Mouse (Mus musculus): ENCODE data around the gene Ap1s1. TPM values are rescaled to one million over a fixed set of nuclear protein-coding genes. Genes with fewer than 3 reads are reported as not detected.

The Ap1s1 gene
- polyA plus RNA-seq, 1 experiment from 2014 or later: 175 TPM

DNA sequence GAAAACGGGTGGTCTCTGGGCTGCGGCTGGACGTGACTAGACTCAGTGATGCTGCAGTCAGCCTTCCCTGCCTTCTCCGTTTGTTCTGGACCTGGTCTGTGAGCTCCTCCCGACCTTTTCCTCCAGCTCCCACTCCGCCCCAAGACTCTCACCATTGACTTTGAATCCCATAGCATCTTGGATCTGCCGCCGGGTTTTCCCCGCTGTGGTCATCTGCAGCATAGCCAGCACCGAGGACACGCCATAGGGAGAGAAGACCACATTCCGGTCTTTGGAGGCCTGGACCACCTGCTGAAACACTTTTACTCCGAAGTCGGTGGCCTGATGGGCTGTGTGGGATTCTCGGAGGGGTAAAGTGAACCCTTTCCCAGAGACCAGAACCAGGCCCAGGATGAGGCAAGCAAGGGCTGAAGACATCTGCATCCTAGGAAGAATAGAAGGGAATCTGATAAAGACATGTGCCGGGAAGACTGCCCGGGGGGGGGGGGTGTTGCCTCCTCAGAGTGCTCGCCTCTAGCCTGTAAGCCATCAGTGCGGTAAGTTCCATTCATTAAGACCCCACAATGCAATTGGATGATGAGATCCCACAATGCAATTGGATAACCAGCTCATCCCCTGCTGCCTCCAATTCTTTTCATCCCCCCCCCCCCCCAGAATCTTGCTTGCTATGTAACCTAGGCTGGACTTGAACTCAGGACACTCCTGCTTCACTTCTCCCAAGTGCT lies 25.1 kb upstream of the Ap1s1 start:
- Histone ChIP-seq H3K9me3 (ENCODE audit: control insufficient read depth, low read length) (no peaks in the 10 kb centered on the region), H3K4me2 (ENCODE audit: low read depth, low read length) (no peak overlapping the region), H3K4me3 (ENCODE audit: low read depth, low read length) (no peak overlapping the region), H3K27me3 (ENCODE audit: control insufficient read depth, insufficient read depth, low read length) (no peaks in the 10 kb centered on the region), H3K27ac (ENCODE audit: low read depth, low read length) (no peak overlapping the region), H3K4me1 (ENCODE audit: control insufficient read depth, insufficient read depth, low read length) (no peaks in the 10 kb centered on the region), H3K36me3 (ENCODE audit: control insufficient read depth, insufficient read depth, low read length) (no peaks in the 10 kb centered on the region), H3K9ac (replicated peaks; ENCODE audit: low read depth, low read length) (no peak overlapping the region)
- WGBS: 84% methylated on average over 19 of the region's 19 CpGs
- no peak for ATAC-seq (ENCODE audit: low read depth)

DNA sequence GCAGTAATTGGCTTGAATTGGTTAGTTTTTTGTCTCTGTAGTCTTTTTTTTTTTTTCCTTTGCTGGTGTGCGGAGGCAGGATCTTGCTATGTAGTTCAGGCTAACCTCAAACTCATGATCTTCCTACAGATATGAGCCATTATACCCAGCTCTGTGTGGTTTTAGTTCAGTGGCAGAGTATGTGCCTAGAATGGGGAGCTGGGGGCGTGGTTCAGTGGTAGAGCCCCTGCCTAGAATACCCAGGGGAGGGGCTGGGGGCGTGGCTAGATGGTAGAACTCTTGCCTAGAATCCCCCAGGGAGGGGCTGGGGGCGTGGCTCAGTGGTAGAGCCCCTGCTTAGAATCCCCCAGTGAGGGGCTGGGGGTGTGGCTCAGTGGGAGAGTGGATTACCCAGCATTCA lies 22.8 kb upstream of the Ap1s1 start:
- 75% methylated on average over 4 of the region's 4 CpGs for WGBS
- no peaks in the 10 kb centered on the region for H3K9me3 ChIP-seq (ENCODE audit: control insufficient read depth, low read length)
- H3K9ac ChIP-seq (replicated peaks; ENCODE audit: low read depth, low read length): no peak overlapping the region
- H3K36me3 ChIP-seq (ENCODE audit: control insufficient read depth, insufficient read depth, low read length): no peaks in the 10 kb centered on the region
- no peak overlapping the region for H3K4me2 ChIP-seq (ENCODE audit: low read depth, low read length)
- no peaks in the 10 kb centered on the region for H3K4me1 ChIP-seq (ENCODE audit: control insufficient read depth, insufficient read depth, low read length)
- no peak overlapping the region for H3K4me3 ChIP-seq (ENCODE audit: low read depth, low read length)
- no peaks in the 10 kb centered on the region for H3K27me3 ChIP-seq (ENCODE audit: control insufficient read depth, insufficient read depth, low read length)
- ATAC-seq (ENCODE audit: low read depth): no peak
- no peak overlapping the region for H3K27ac ChIP-seq (ENCODE audit: low read depth, low read length)

DNA sequence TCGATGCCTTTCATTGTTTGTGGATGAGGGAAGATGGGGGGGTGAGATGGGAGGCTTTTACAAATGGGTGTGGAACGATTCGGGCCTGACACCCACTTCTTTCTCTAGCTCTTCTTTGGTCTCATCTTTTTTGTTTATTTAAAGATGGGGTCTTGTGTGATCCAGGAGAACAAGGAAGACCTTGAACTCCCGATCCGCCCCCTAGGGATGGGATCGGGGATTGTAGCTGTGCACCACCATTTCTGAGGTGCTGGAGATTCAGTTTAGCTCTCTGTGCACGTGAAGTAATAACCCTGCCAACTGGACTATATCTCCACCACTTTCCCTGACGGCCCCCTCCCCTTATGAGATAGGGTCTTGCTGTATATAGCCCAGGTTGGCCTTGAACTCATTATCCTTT lies 20.0 kb upstream of the Ap1s1 start:
- WGBS: 80% methylated on average over 8 of the region's 8 CpGs
- no peak for ATAC-seq (ENCODE audit: low read depth)
- Histone ChIP-seq H3K9me3 (ENCODE audit: control insufficient read depth, low read length) (no peaks in the 10 kb centered on the region), H3K4me3 (ENCODE audit: low read depth, low read length) (no peak overlapping the region), H3K27me3 (ENCODE audit: control insufficient read depth, insufficient read depth, low read length) (no peaks in the 10 kb centered on the region), H3K9ac (replicated peaks; ENCODE audit: low read depth, low read length) (no peak overlapping the region), H3K36me3 (ENCODE audit: control insufficient read depth, insufficient read depth, low read length) (no peaks in the 10 kb centered on the region), H3K4me2 (ENCODE audit: low read depth, low read length) (no peak overlapping the region), H3K4me1 (ENCODE audit: control insufficient read depth, insufficient read depth, low read length) (no peaks in the 10 kb centered on the region), H3K27ac (ENCODE audit: low read depth, low read length) (no peak overlapping the region)

DNA sequence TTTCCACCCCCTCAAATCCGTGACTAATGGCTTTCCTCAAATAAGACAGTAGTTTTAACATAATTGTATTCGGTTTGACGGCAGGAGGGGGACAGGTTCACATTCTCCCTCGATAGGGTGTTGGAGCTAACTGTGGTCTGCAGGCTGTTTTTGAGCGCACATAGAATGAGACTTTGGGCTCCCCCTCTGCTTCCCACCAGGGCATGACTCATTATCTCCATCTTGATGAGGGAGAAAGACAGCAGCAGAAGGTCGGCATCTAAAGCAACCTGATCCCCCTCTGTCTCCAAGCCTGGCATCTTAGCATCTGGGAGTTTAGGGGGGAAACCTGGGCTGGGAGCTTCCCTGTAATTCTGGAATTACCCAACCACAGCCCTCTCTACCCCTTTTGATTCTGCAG lies 19.5 kb upstream of the Ap1s1 start:
- no peaks in the 10 kb centered on the region for H3K9me3 ChIP-seq (ENCODE audit: control insufficient read depth, low read length)
- H3K4me3 ChIP-seq (ENCODE audit: low read depth, low read length): no peak overlapping the region
- H3K27ac ChIP-seq (ENCODE audit: low read depth, low read length): no peak overlapping the region
- no peak overlapping the region for H3K4me2 ChIP-seq (ENCODE audit: low read depth, low read length)
- no peak for ATAC-seq (ENCODE audit: low read depth)
- H3K36me3 ChIP-seq (ENCODE audit: control insufficient read depth, insufficient read depth, low read length): no peaks in the 10 kb centered on the region
- 74% methylated on average over 6 of the region's 6 CpGs for WGBS
- no peaks in the 10 kb centered on the region for H3K27me3 ChIP-seq (ENCODE audit: control insufficient read depth, insufficient read depth, low read length)
- H3K9ac ChIP-seq (replicated peaks; ENCODE audit: low read depth, low read length): no peak overlapping the region
- no peaks in the 10 kb centered on the region for H3K4me1 ChIP-seq (ENCODE audit: control insufficient read depth, insufficient read depth, low read length)

DNA sequence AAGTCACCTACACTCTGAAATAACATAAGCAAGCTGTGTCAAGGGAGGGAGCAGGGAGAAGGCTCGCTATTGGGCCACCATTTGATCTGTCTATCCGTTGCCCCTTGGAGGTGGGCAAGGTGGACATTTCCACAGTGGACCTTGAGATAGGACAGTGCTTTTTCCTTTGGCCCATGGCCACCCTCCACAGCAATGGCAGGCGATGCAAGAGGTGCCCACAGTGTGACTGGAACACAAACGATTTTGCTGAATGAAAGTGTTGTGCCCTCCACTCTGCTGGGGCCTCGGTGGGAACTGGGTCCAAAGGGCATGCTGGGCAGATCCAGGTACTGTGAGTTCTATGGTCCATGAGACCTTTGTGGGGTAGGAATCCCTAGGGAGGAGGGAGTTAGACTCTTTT lies 16.7 kb upstream of the Ap1s1 start:
- H3K4me3 ChIP-seq (ENCODE audit: low read depth, low read length): no peak overlapping the region
- WGBS: 90% methylated on average over 5 of the region's 5 CpGs

DNA sequence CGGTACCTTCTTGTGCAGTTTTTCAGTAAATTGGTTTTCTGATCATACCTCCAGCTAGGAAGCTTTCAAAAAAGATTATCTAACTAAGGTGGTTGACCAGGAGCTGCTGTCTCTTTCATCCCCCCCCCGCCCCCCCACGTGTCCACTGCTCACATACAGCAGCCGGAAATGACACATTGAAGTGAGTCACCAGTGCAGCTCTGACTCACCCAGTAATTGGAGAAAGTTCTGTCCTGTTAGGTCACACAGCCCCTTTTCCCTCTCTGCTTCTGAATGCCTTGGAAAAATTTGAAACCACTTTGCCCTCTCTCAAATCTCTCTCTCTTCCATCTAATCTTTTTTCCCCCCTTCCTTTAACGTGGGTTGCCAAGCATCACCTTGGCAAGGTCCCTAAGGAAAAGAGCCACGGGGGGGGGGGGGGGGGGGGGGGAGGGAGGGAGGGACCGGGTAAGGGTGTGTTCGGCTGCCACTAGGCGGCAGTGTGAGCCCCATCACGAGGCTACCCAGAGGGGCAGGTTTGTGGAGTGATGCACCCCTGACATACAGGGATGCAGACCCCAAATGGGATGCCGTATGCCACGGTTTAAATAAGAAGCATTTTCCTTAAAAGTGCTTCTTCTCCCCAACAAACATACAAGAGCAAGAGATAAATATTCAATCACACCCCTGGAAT lies 16.0 kb upstream of the Ap1s1 start:
- ATAC-seq (ENCODE audit: low read depth): no peak
- H3K27me3 ChIP-seq (ENCODE audit: control insufficient read depth, insufficient read depth, low read length): no peaks in the 10 kb centered on the region
- 27% methylated on average over 11 of the region's 12 CpGs for WGBS

More for the DNA sequence above, 16.7 kb upstream of the Ap1s1 start:
- Histone ChIP-seq H3K36me3 (ENCODE audit: control insufficient read depth, insufficient read depth, low read length) (no peaks in the 10 kb centered on the region), H3K9me3 (ENCODE audit: control insufficient read depth, low read length) (no peaks in the 10 kb centered on the region), H3K9ac (replicated peaks; ENCODE audit: low read depth, low read length) (no peak overlapping the region), H3K27me3 (ENCODE audit: control insufficient read depth, insufficient read depth, low read length) (no peaks in the 10 kb centered on the region), H3K27ac (ENCODE audit: low read depth, low read length) (no peak overlapping the region), H3K4me2 (ENCODE audit: low read depth, low read length) (no peak overlapping the region), H3K4me1 (ENCODE audit: control insufficient read depth, insufficient read depth, low read length) (no peaks in the 10 kb centered on the region)
- no peak for ATAC-seq (ENCODE audit: low read depth)

DNA sequence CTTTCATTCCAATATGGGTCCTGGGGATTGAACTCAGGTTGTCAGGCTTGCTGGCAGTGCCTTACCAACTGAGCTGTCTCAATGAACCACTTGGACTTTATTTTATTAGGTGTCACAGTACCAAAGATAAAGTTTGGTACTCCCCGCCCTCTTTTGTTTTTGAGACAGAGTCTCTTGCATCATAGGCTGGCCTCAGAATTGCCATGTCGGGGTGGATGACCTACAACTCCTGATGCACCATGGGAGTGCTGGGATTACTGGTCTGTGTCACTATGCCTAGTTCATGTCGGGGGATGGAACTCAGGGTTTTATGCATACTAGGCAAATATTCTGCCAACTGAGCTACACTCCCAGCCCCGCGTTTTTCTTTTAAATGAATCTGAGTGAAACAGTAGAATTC lies 8.9 kb upstream of the Ap1s1 start:
- no peaks in the 10 kb centered on the region for H3K27me3 ChIP-seq (ENCODE audit: control insufficient read depth, insufficient read depth, low read length)
- no peaks in the 10 kb centered on the region for H3K4me1 ChIP-seq (ENCODE audit: control insufficient read depth, insufficient read depth, low read length)
- H3K9ac ChIP-seq (replicated peaks; ENCODE audit: low read depth, low read length): no peak overlapping the region
- ATAC-seq (ENCODE audit: low read depth): no peak
- no peaks in the 10 kb centered on the region for H3K36me3 ChIP-seq (ENCODE audit: control insufficient read depth, insufficient read depth, low read length)
- no peak overlapping the region for H3K4me3 ChIP-seq (ENCODE audit: low read depth, low read length)
- H3K4me2 ChIP-seq (ENCODE audit: low read depth, low read length): no peak overlapping the region
- no peak overlapping the region for H3K27ac ChIP-seq (ENCODE audit: low read depth, low read length)
- 83% methylated on average over 5 of the region's 5 CpGs for WGBS
- H3K9me3 ChIP-seq (ENCODE audit: control insufficient read depth, low read length): no peaks in the 10 kb centered on the region

More for the DNA sequence above, 16.0 kb upstream of the Ap1s1 start:
- no peak overlapping the region for H3K9ac ChIP-seq (replicated peaks; ENCODE audit: low read depth, low read length)
- no peak overlapping the region for H3K4me2 ChIP-seq (ENCODE audit: low read depth, low read length)
- no peak overlapping the region for H3K27ac ChIP-seq (ENCODE audit: low read depth, low read length)
- no peaks in the 10 kb centered on the region for H3K4me1 ChIP-seq (ENCODE audit: control insufficient read depth, insufficient read depth, low read length)
- H3K9me3 ChIP-seq (ENCODE audit: control insufficient read depth, low read length): no peaks in the 10 kb centered on the region
- no peaks in the 10 kb centered on the region for H3K36me3 ChIP-seq (ENCODE audit: control insufficient read depth, insufficient read depth, low read length)
- no peak overlapping the region for H3K4me3 ChIP-seq (ENCODE audit: low read depth, low read length)

DNA sequence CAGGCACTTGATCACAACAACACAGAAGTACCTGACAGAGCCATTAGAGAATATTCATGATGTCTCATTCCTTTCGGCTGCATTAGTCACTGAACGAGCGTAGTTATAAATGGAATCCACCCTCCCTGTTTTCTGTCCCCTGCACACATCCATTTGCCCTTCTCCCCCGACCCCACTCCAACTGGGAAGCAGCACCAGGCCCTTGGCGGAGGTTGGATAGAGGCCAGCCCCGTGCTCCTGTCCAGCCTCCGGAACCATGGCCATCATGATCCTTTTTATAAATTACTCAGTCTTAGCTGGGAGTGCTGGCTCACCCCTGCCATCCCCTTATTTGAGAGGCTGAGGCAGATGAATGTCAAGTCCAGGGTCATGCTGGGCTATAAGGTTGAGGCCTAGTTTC lies 8.4 kb upstream of the Ap1s1 start:
- no peak overlapping the region for H3K4me3 ChIP-seq (ENCODE audit: low read depth, low read length)
- no peaks in the 10 kb centered on the region for H3K36me3 ChIP-seq (ENCODE audit: control insufficient read depth, insufficient read depth, low read length)
- H3K27me3 ChIP-seq (ENCODE audit: control insufficient read depth, insufficient read depth, low read length): no peaks in the 10 kb centered on the region
- no peak overlapping the region for H3K4me2 ChIP-seq (ENCODE audit: low read depth, low read length)
- H3K4me1 ChIP-seq (ENCODE audit: control insufficient read depth, insufficient read depth, low read length): no peaks in the 10 kb centered on the region
- no peak for ATAC-seq (ENCODE audit: low read depth)
- WGBS: 84% methylated on average over 7 of the region's 7 CpGs
- H3K9me3 ChIP-seq (ENCODE audit: control insufficient read depth, low read length): no peaks in the 10 kb centered on the region
- no peak overlapping the region for H3K27ac ChIP-seq (ENCODE audit: low read depth, low read length)
- H3K9ac ChIP-seq (replicated peaks; ENCODE audit: low read depth, low read length): no peak overlapping the region

DNA sequence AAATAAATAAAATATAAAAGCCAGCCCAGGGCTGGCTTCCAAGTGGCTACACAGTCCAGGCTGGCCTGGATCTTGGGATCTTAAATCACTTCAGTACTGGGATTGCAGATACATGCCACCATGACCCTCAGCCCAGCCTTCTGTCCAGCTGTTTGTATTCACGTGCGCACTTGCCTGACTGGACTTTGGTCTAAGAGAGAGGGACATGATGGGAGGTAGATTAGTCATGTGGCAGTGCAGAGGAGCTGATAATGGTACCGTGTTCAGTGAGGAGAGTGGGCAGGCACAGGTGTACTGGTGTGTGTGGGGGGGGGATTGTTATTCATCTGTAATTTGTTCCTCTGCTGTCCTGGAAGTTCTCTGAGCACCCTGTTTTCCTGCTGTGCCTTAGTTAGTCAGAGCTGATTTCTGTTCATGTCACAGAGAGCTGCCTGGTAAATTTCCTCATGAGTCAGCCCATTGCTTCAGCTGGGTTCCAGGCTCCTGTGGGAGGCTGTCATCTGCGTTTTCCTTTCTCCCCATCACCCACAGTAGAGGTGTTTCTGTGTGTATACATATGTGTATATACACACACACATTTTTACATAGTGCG lies 6.1 kb upstream of the Ap1s1 start:
- no peak overlapping the region for H3K4me2 ChIP-seq (ENCODE audit: low read depth, low read length)
- H3K4me1 ChIP-seq (ENCODE audit: control insufficient read depth, insufficient read depth, low read length): no peaks in the 10 kb centered on the region
- WGBS: 87% methylated on average over 5 of the region's 5 CpGs
- H3K9ac ChIP-seq (replicated peaks; ENCODE audit: low read depth, low read length): no peak overlapping the region
- H3K4me3 ChIP-seq (ENCODE audit: low read depth, low read length): no peak overlapping the region
- H3K27me3 ChIP-seq (ENCODE audit: control insufficient read depth, insufficient read depth, low read length): no peaks in the 10 kb centered on the region
- H3K36me3 ChIP-seq (ENCODE audit: control insufficient read depth, insufficient read depth, low read length): no peaks in the 10 kb centered on the region
- no peaks in the 10 kb centered on the region for H3K9me3 ChIP-seq (ENCODE audit: control insufficient read depth, low read length)
- no peak overlapping the region for H3K27ac ChIP-seq (ENCODE audit: low read depth, low read length)
- ATAC-seq (ENCODE audit: low read depth): no peak

Data from neural tube, embryonic 14.5 days (tissue).